Mouse (Mus musculus): ENCODE results near the gene Als2cl. TPM values are rescaled to one million over a fixed set of nuclear protein-coding genes. Genes with fewer than 3 reads are reported as not detected.

Gene Als2cl
- 3.1 TPM for polyA plus RNA-seq (2014; fragmentation: Illumina TruSeq; extraction: RNeasy Lipid Tissue Mini Kit (QIAGEN cat#74804); ENCODE audit: low replicate concordance)

GRCm38 (mm10) chr9:110879191-110879920 is at the start of gene Als2cl:
TSS of gene Als2cl (plus strand) at chr9:110879870.

DNA sequence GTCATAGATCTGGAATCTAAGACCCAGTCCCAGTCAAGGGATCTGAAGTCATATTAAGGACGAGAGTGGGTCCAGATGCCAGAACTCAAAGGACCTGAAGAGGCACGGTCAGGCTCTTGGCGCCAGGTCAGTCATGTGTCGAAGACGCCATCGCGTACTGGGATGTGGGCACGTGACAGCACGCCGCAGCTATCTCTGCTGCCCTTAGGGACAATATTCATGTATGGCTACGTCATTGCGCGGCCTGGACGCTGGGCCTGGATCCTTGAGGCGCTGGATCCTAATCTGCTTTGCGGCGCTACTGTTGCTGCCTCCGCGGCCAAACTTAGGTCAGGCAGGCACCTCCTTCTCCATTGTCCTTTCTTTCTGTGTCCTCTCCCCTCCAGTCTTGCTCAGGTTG is 45.3 kb upstream of the Als2cl start, which contains the start of gene Prss45:
Prss45 (plus strand) TSS at position 178 of the 400 bp plus-strand sequence.

GRCm38 (mm10) chr9:110844206-110844605 is 35.5 kb upstream of the Als2cl start, which contains the start of gene Prss46:
TSS of gene Prss46 (plus strand) at chr9:110844506.

GRCm38 (mm10) chr9:110857781-110858472 is 21.7 kb upstream of the Als2cl start, which contains the start of gene Prss50:
TSS of gene Prss50 (plus strand) at chr9:110857967.

GRCm38 (mm10) chr9:110879998-110880561 is 410 bp downstream of the Als2cl start, which contains the start of gene Tmie:
TSS of gene Tmie (minus strand) at chr9:110880113.

GRCm38 (mm10) chr9:110916786-110917185 is 37.1 kb downstream of the Als2cl start, which contains the start of gene Fam240a:
TSS of gene Fam240a (minus strand) at chr9:110916861.

GRCm38 (mm10) chr9:110945926-110946325 is 66.3 kb downstream of the Als2cl start, which contains the start of gene Tdgf1:
TSS of gene Tdgf1 (minus strand) at chr9:110946158.

Other genes with a start within 250 kb of the Als2cl start
- gene Nbeal2, start 225.7 kb upstream of the Als2cl start, polyA plus RNA-seq (2014; fragmentation: Illumina TruSeq; extraction: RNeasy Lipid Tissue Mini Kit (QIAGEN cat#74804); ENCODE audit: low replicate concordance), result not detected
- not detected for gene Ccdc12, start 223.4 kb upstream of the Als2cl start, polyA plus RNA-seq (2014; fragmentation: Illumina TruSeq; extraction: RNeasy Lipid Tissue Mini Kit (QIAGEN cat#74804); ENCODE audit: low replicate concordance)
- not detected for gene Myl3, start 138.0 kb upstream of the Als2cl start, polyA plus RNA-seq (2014; fragmentation: Illumina TruSeq; extraction: RNeasy Lipid Tissue Mini Kit (QIAGEN cat#74804); ENCODE audit: low replicate concordance)
- not detected for gene Pth1r, start 132.7 kb upstream of the Als2cl start, polyA plus RNA-seq (2014; fragmentation: Illumina TruSeq; extraction: RNeasy Lipid Tissue Mini Kit (QIAGEN cat#74804); ENCODE audit: low replicate concordance)
- not detected for gene Prss42, start 81.7 kb upstream of the Als2cl start, polyA plus RNA-seq (2014; fragmentation: Illumina TruSeq; extraction: RNeasy Lipid Tissue Mini Kit (QIAGEN cat#74804); ENCODE audit: low replicate concordance)
- not detected for gene Prss44, start 65.9 kb upstream of the Als2cl start, polyA plus RNA-seq (2014; fragmentation: Illumina TruSeq; extraction: RNeasy Lipid Tissue Mini Kit (QIAGEN cat#74804); ENCODE audit: low replicate concordance)
- gene Prss43, start 53.2 kb upstream of the Als2cl start, polyA plus RNA-seq (2014; fragmentation: Illumina TruSeq; extraction: RNeasy Lipid Tissue Mini Kit (QIAGEN cat#74804); ENCODE audit: low replicate concordance), result not detected
- gene Prss45, start 45.3 kb upstream of the Als2cl start, polyA plus RNA-seq (2014; fragmentation: Illumina TruSeq; extraction: RNeasy Lipid Tissue Mini Kit (QIAGEN cat#74804); ENCODE audit: low replicate concordance), result not detected
- not detected for gene Prss46, start 35.4 kb upstream of the Als2cl start, polyA plus RNA-seq (2014; fragmentation: Illumina TruSeq; extraction: RNeasy Lipid Tissue Mini Kit (QIAGEN cat#74804); ENCODE audit: low replicate concordance)
- gene Prss50, start 21.9 kb upstream of the Als2cl start, polyA plus RNA-seq (2014; fragmentation: Illumina TruSeq; extraction: RNeasy Lipid Tissue Mini Kit (QIAGEN cat#74804); ENCODE audit: low replicate concordance), result not detected
- 0.74 TPM for gene Tmie, start 243 bp downstream of the Als2cl start, polyA plus RNA-seq (2014; fragmentation: Illumina TruSeq; extraction: RNeasy Lipid Tissue Mini Kit (QIAGEN cat#74804); ENCODE audit: low replicate concordance)
- gene Fam240a, start 37.0 kb downstream of the Als2cl start, polyA plus RNA-seq (2014; fragmentation: Illumina TruSeq; extraction: RNeasy Lipid Tissue Mini Kit (QIAGEN cat#74804); ENCODE audit: low replicate concordance), result not detected
- gene Tdgf1, start 66.3 kb downstream of the Als2cl start, polyA plus RNA-seq (2014; fragmentation: Illumina TruSeq; extraction: RNeasy Lipid Tissue Mini Kit (QIAGEN cat#74804); ENCODE audit: low replicate concordance), result not detected
- 0.22 TPM for gene Lrrc2, start 71.7 kb downstream of the Als2cl start, polyA plus RNA-seq (2014; fragmentation: Illumina TruSeq; extraction: RNeasy Lipid Tissue Mini Kit (QIAGEN cat#74804); ENCODE audit: low replicate concordance)
- 0.37 TPM for gene Rtp3, start 110.7 kb downstream of the Als2cl start, polyA plus RNA-seq (2014; fragmentation: Illumina TruSeq; extraction: RNeasy Lipid Tissue Mini Kit (QIAGEN cat#74804); ENCODE audit: low replicate concordance)
- gene Ltf, start 139.4 kb downstream of the Als2cl start, polyA plus RNA-seq (2014; fragmentation: Illumina TruSeq; extraction: RNeasy Lipid Tissue Mini Kit (QIAGEN cat#74804); ENCODE audit: low replicate concordance), result not detected
- 1.2 TPM for gene Ccrl2, start 177.6 kb downstream of the Als2cl start, polyA plus RNA-seq (2014; fragmentation: Illumina TruSeq; extraction: RNeasy Lipid Tissue Mini Kit (QIAGEN cat#74804); ENCODE audit: low replicate concordance)
- 95.7 TPM for gene Lrrfip2, start 237.7 kb downstream of the Als2cl start, polyA plus RNA-seq (2014; fragmentation: Illumina TruSeq; extraction: RNeasy Lipid Tissue Mini Kit (QIAGEN cat#74804); ENCODE audit: low replicate concordance)

All from small intestine, adult 10 weeks (tissue).